In the genomic region with DNA sequence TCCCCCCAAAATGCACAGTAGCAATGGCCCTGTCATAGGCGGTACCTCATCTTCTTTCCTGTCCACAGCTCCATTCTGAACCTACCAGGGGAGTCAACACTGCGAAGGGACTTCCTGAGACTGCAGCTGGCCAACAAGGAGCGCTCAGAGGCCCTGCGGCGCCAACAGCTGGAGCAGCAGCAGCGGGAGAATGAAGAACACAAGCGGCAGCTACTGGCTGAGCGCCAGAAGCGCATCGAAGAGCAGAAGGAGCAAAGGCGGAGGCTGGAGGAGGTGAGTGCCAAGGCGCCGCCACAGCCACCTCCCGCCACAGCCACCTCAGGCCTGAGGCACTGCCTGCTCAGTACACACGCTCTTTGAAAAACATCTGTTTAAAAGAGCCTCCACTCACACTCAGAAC, we compare ENCODE assay signal across 9 mouse cellular contexts.
DNase-seq lines count a peak whose midpoint lies in the region; ATAC-seq lines count a peak whose summit lies in the region.
"Had no signal": no experiment of that assay in that cellular context is flagged by ENCODE, and none has a peak within 500 bp of the region (broad histone marks: within the 10 kb centered on the region; RNA-seq: fewer than 3 reads in every experiment).

No protein-coding gene starts in this region.

- WGBS in intestine, embryonic 15.5 days, result 34% methylated on average over 15 of the region's 15 CpGs
- 44% methylated on average over 15 of the region's 15 CpGs for WGBS in intestine, embryonic 16.5 days
- 27% methylated on average over 15 of the region's 15 CpGs for WGBS in kidney, embryonic 14.5 days

- no peak overlapping the region for H3K9ac ChIP-seq in intestine, embryonic 15.5 days
- no peak overlapping the region for H3K9ac ChIP-seq in intestine, embryonic 16.5 days (ENCODE audit: low read depth, low read length)
- H3K9ac ChIP-seq in kidney, embryonic 14.5 days (ENCODE audit: low read depth, low read length), result no peak overlapping the region

- no peak overlapping the region for H3K27ac ChIP-seq in intestine, embryonic 15.5 days
- H3K27ac ChIP-seq in intestine, embryonic 16.5 days (ENCODE audit: low read length), result no peak overlapping the region
- H3K27ac ChIP-seq in kidney, embryonic 14.5 days (ENCODE audit: low read depth, low read length), result no peak overlapping the region

- peak overlapping the region; percentile 24; the same call in 1 of the 2 replicates for H3K4me2 ChIP-seq in intestine, embryonic 15.5 days (replicated peaks)
- H3K4me2 ChIP-seq in intestine, embryonic 16.5 days (ENCODE audit: low read depth, low read length), result no peak overlapping the region
- H3K4me2 ChIP-seq in kidney, embryonic 14.5 days (replicated peaks; ENCODE audit: low read depth, low read length), result no peak overlapping the region

- no peaks in the 10 kb centered on the region for H3K4me1 ChIP-seq in intestine, embryonic 15.5 days (replicated peaks)
- H3K4me1 ChIP-seq in intestine, embryonic 16.5 days (ENCODE audit: control insufficient read depth, insufficient read depth, low read length), result peaks cover 7% of the 10 kb centered on the region
- no peaks in the 10 kb centered on the region for H3K4me1 ChIP-seq in kidney, embryonic 14.5 days (ENCODE audit: control insufficient read depth, insufficient read depth, low read length)

- no peaks in the 10 kb centered on the region for H3K9me3 ChIP-seq in intestine, embryonic 15.5 days
- H3K9me3 ChIP-seq in intestine, embryonic 16.5 days (ENCODE audit: control insufficient read depth, low read length), result no peaks in the 10 kb centered on the region
- H3K9me3 ChIP-seq in kidney, embryonic 14.5 days (ENCODE audit: control insufficient read depth, low read length), result no peaks in the 10 kb centered on the region
- H3K9me3 ChIP-seq: G1E had no signal

- no peak overlapping the region for H3K4me3 ChIP-seq in intestine, embryonic 15.5 days (replicated peaks)
- no peak overlapping the region for H3K4me3 ChIP-seq in intestine, embryonic 16.5 days (ENCODE audit: low read length)
- no peak overlapping the region for H3K4me3 ChIP-seq in kidney, embryonic 14.5 days (ENCODE audit: low read length)

- peak; percentile 37 for DNase-seq in cerebellum, adult 9-10 months
- peak; percentile 54 for DNase-seq in gastrocnemius, postnatal 25 days
- DNase-seq in lung, postnatal 36 days, result peak; percentile 36
- DNase-seq in natural killer cell, adult 2 months (ENCODE audit: low spot score in 2 of 2), result no peak
- no peak for DNase-seq in adrenal gland, adult (ENCODE audit: inconsistent age in 2 of 2, low spot score in 1 of 2)

- no peaks in the 10 kb centered on the region for H3K36me3 ChIP-seq in intestine, embryonic 15.5 days
- no peaks in the 10 kb centered on the region for H3K36me3 ChIP-seq in intestine, embryonic 16.5 days (ENCODE audit: control insufficient read depth, insufficient read depth, low read length)
- no peaks in the 10 kb centered on the region for H3K36me3 ChIP-seq in kidney, embryonic 14.5 days (ENCODE audit: control insufficient read depth, insufficient read depth, low read length)
- H3K36me3 ChIP-seq: G1E had no signal

- H3K27me3 ChIP-seq in intestine, embryonic 15.5 days (replicated peaks), result no peaks in the 10 kb centered on the region
- no peaks in the 10 kb centered on the region for H3K27me3 ChIP-seq in intestine, embryonic 16.5 days (replicated peaks; ENCODE audit: control insufficient read depth, insufficient read depth, low read length)
- H3K27me3 ChIP-seq in kidney, embryonic 14.5 days (ENCODE audit: control insufficient read depth, insufficient read depth, low read length), result no peaks in the 10 kb centered on the region

- peak; percentile 47; the same call in 1 of the 2 replicates for ATAC-seq in intestine, embryonic 15.5 days
- no peak; the same call in 1 of the 2 replicates for ATAC-seq in intestine, embryonic 16.5 days
- ATAC-seq in kidney, embryonic 14.5 days (ENCODE audit: low FRiP score, low TSS enrichment), result peak; percentile 71

Comparison
In these comparisons a context has a peak if more than half of its experiments do, and no peak if none do; other contexts are left out.
1. DNase-seq: peak in cerebellum, adult 9-10 months (single experiment), gastrocnemius, postnatal 25 days (single experiment) and lung, postnatal 36 days (single experiment); none in natural killer cell, adult 2 months (0 of 2) and adrenal gland, adult (0 of 2).